Mouse (Mus musculus): ENCODE results near the gene Natd1.

GRCm38 (mm10) chr11:60920021-60920420 is 5.5 kb upstream of the Natd1 start:
- no peak for TF ChIP-seq POLR2A (IDR thresholded peaks at IDR 0.05; ENCODE audit: borderline replicate concordance, control insufficient read depth, low read depth, low read length)
- no peak for TF ChIP-seq CTCF (IDR thresholded peaks at IDR 0.05; ENCODE audit: control insufficient read depth, insufficient read depth, low read length)

All from bone marrow, adult 2 months (tissue).